Mouse (Mus musculus) lung, adult 18-20 months (tissue): ENCODE results near the gene Ralgapa1.
"Not testable (repeated sequence)": the region's sequence is repeated elsewhere in the genome, so short reads cannot be mapped to it uniquely, and the experiment has no call there.

Experiments
- DNase-seq, 2 experiments: peaks; one replicate each; pipeline ENCODE4 v3.0.0; 2022; ENCODE audit warnings: mixed read lengths in 2 of 2

The Ralgapa1 gene

GRCm38 (mm10) chr12:55798745-55799144 is 22.2 kb downstream of the Ralgapa1 start:
- DNase-seq: no peak

GRCm38 (mm10) chr12:55797103-55797502 is 23.9 kb downstream of the Ralgapa1 start:
- DNase-seq: peak in 1 of 2 experiments; percentile 10

- DNase-seq: not testable (repeated sequence)
Observed at GRCm38 (mm10) chr12:55794485-55794884, 26.5 kb downstream of the Ralgapa1 start.

- DNase-seq: no peak
Observed at GRCm38 (mm10) chr12:55785252-55785651, 35.7 kb downstream of the Ralgapa1 start.

GRCm38 (mm10) chr12:55782662-55783061 is 38.3 kb downstream of the Ralgapa1 start:
- DNase-seq: no peak

GRCm38 (mm10) chr12:55778301-55778700 is 42.7 kb downstream of the Ralgapa1 start:
- DNase-seq: peak; percentile 13 to 32

- DNase-seq: no peak
Observed at GRCm38 (mm10) chr12:55777356-55777755, 43.6 kb downstream of the Ralgapa1 start.

- no peak for DNase-seq
Observed at GRCm38 (mm10) chr12:55774316-55774715, 46.7 kb downstream of the Ralgapa1 start.

GRCm38 (mm10) chr12:55720319-55720718 is 100.6 kb downstream of the Ralgapa1 start:
- DNase-seq: no peak

- DNase-seq: no peak
Observed at GRCm38 (mm10) chr12:55705881-55706280, 115.1 kb downstream of the Ralgapa1 start.

- DNase-seq: no peak
Observed at GRCm38 (mm10) chr12:55666699-55667098, 154.3 kb downstream of the Ralgapa1 start.

- DNase-seq: not testable (repeated sequence)
Observed at GRCm38 (mm10) chr12:55663194-55663593, 157.8 kb downstream of the Ralgapa1 start.

- DNase-seq: no peak
Observed at GRCm38 (mm10) chr12:55648011-55648525, 172.9 kb downstream of the Ralgapa1 start.

GRCm38 (mm10) chr12:55626711-55627110 is 194.3 kb downstream of the Ralgapa1 start:
- DNase-seq: peak in 1 of 2 experiments; percentile 11

- DNase-seq: no peak
Observed at GRCm38 (mm10) chr12:55623254-55623653, 197.7 kb downstream of the Ralgapa1 start.

GRCm38 (mm10) chr12:55622615-55623245 is 198.2 kb downstream of the Ralgapa1 start:
- DNase-seq: no peak

GRCm38 (mm10) chr12:55620321-55620720 is 200.6 kb downstream of the Ralgapa1 start:
- no peak for DNase-seq

- no peak for DNase-seq
Observed at GRCm38 (mm10) chr12:55610812-55611211, 210.2 kb downstream of the Ralgapa1 start.

- DNase-seq: no peak
Observed at GRCm38 (mm10) chr12:55607902-55608301, 213.1 kb downstream of the Ralgapa1 start.

- DNase-seq: no peak
Observed at GRCm38 (mm10) chr12:55604411-55604810, 216.6 kb downstream of the Ralgapa1 start.

GRCm38 (mm10) chr12:55600503-55600994 is 220.4 kb downstream of the Ralgapa1 start:
- DNase-seq: no peak

- DNase-seq: peak; percentile 26 to 28
Observed at GRCm38 (mm10) chr12:55599639-55600502, 221.1 kb downstream of the Ralgapa1 start.

- no peak for DNase-seq
Observed at GRCm38 (mm10) chr12:55598887-55599561, 221.9 kb downstream of the Ralgapa1 start, which contains the start of gene Insm2. Gene Insm2 (plus strand): TSS chr12:55599427.
